19 mouse cellular contexts compared by ENCODE assay signal in genomic region chr8:84176560-84176959, GRCm38 (mm10). TPM values are rescaled to one million over a fixed set of nuclear protein-coding genes. Genes with fewer than 3 reads are reported as not detected.
A peak's percentile ranks its signal among the peaks of the same experiment; 100 is the strongest.
DNase-seq lines count a peak whose midpoint lies in the region; ATAC-seq lines count a peak whose summit lies in the region.
"Had no signal": no experiment of that assay in that cellular context is flagged by ENCODE, and none has a peak within 500 bp of the region (broad histone marks: within the 10 kb centered on the region; RNA-seq: fewer than 3 reads in every experiment).

No protein-coding gene starts in this region.

- no peak for ATAC-seq in heart, embryonic 13.5 days (ENCODE audit: extremely low read depth, insufficient number of reproducible peaks, low FRiP score, low TSS enrichment)
- ATAC-seq in common myeloid progenitor, adult 5-6 weeks (replicated peaks; ENCODE audit: low read depth, poor library complexity, severe bottlenecking) = peak; percentile 55; the same call in 1 of the 2 replicates
- ATAC-seq: forebrain, embryonic 13.5 days; liver, postnatal 0 days had no signal

- H3K4me3 ChIP-seq in heart, embryonic 13.5 days = no peak overlapping the region
- H3K4me3 ChIP-seq: forebrain, embryonic 13.5 days; hindbrain, embryonic 10.5 days; layer of hippocampus, adult 2 months; left cerebral cortex, adult 2 months had no signal

- no peaks in the 10 kb centered on the region for H3K27me3 ChIP-seq in heart, embryonic 13.5 days (replicated peaks)
- H3K27me3 ChIP-seq: forebrain, embryonic 13.5 days had no signal

- H3K27ac ChIP-seq in heart, embryonic 13.5 days (replicated peaks) = no peak overlapping the region
- H3K27ac ChIP-seq: forebrain, embryonic 13.5 days; hindbrain, embryonic 10.5 days; layer of hippocampus, adult 2 months; left cerebral cortex, adult 2 months had no signal

- no peaks in the 10 kb centered on the region for H3K9me3 ChIP-seq in heart, embryonic 13.5 days
- H3K9me3 ChIP-seq: forebrain, embryonic 13.5 days; hindbrain, embryonic 10.5 days had no signal

- intact Hi-C loops in heart, postnatal 25 days (cut with DNase I) = no loop called here

- peaks cover 36% of the 10 kb centered on the region for H3K36me3 ChIP-seq in heart, embryonic 13.5 days

- no peak for DNase-seq in heart, postnatal 25 days (ENCODE audit: low spot score)
- DNase-seq in kidney, postnatal 4 days = peak; percentile 33 to 53
- no peak for DNase-seq in kidney, postnatal 25 days
- DNase-seq in naive thymus-derived CD4-positive, alpha-beta T cell, adult 2 months (ENCODE audit: low read depth) = peak; percentile 22
- DNase-seq in layer of hippocampus, postnatal 36 days = no peak
- DNase-seq: adrenal gland, postnatal 10 days; B cell, adult 2 months; cerebellum, adult 18-20 months; liver, postnatal 0 days; lung, postnatal 4 days; midbrain, embryonic 14.5 days; right cerebral cortex, postnatal 14 days had no signal

- H3K4me2 ChIP-seq in heart, embryonic 13.5 days = peak overlapping the region; percentile 12; the same call in 1 of the 2 replicates
- H3K4me2 ChIP-seq: forebrain, embryonic 13.5 days had no signal

- H3K4me1 ChIP-seq in heart, embryonic 13.5 days = peaks cover 42% of the 10 kb centered on the region

- WGBS in heart, embryonic 13.5 days = 21% methylated on average over 3 of the region's 3 CpGs

- H3K9ac ChIP-seq in heart, embryonic 13.5 days = peak overlapping the region; percentile 29; the same call in 1 of the 2 replicates
- H3K9ac ChIP-seq: forebrain, embryonic 13.5 days; liver, postnatal 0 days had no signal

RNA-seq across cellular contexts. Expression of gene Nanos3, which starts 8.5 kb away (rescaled TPM):
- 1.9 and 2.8 TPM in 2 replicates for polyA plus RNA-seq in heart, embryonic 13.5 days (2015; fragmentation: Nextera tagmentation; extraction: Ambion mirVana)
- 1 to 10 TPM in 1 of 2 experiments, under 1 TPM in 1; 0.73 to 1.4 TPM for total RNA-seq in heart, postnatal 25 days (2021)
- not detected in 2 replicates for total RNA-seq in common myeloid progenitor, adult 5-6 weeks (2017)
- 1 to 10 TPM; 2.2 to 4.9 TPM for total RNA-seq in layer of hippocampus, postnatal 36 days (2021)

RNA-seq across cellular contexts. Expression of gene 4930432K21Rik, which starts 28.7 kb away (rescaled TPM):
- 0.82 and 0.88 TPM in 2 replicates for polyA plus RNA-seq in heart, embryonic 13.5 days (2015; fragmentation: Nextera tagmentation; extraction: Ambion mirVana)
- under 1 TPM; 0.10 to 0.28 TPM for total RNA-seq in heart, postnatal 25 days (2021)
- 1.3 and 1.7 TPM in 2 replicates for total RNA-seq in common myeloid progenitor, adult 5-6 weeks (2017)
- total RNA-seq in layer of hippocampus, postnatal 36 days (2021) = 1 to 10 TPM; 1.7 to 1.8 TPM

RNA-seq across cellular contexts. Expression of gene Cc2d1a, which starts 28.8 kb away (rescaled TPM):
- 14.5 and 15.3 TPM in 2 replicates for polyA plus RNA-seq in heart, embryonic 13.5 days (2015; fragmentation: Nextera tagmentation; extraction: Ambion mirVana)
- total RNA-seq in heart, postnatal 25 days (2021) = 10 to 100 TPM; 10.3 to 11.8 TPM
- total RNA-seq in common myeloid progenitor, adult 5-6 weeks (2017) = 3.9 and 6.2 TPM in 2 replicates
- total RNA-seq in layer of hippocampus, postnatal 36 days (2021) = 10 to 100 TPM; 58.3 to 64.6 TPM

RNA-seq across cellular contexts. Expression of gene Podnl1, which starts 50.8 kb away (rescaled TPM):
- 0.06 and 0.12 TPM in 2 replicates for polyA plus RNA-seq in heart, embryonic 13.5 days (2015; fragmentation: Nextera tagmentation; extraction: Ambion mirVana)
- total RNA-seq in heart, postnatal 25 days (2021) = not detected
- total RNA-seq in common myeloid progenitor, adult 5-6 weeks (2017) = not detected in 2 replicates
- not detected for total RNA-seq in layer of hippocampus, postnatal 36 days (2021)
- total RNA-seq: layer of hippocampus, adult 2 months; left cerebral cortex, adult 2 months had no signal
- polyA plus RNA-seq: cortical plate, adult 2 months; liver, postnatal 0 days had no signal

Comparison
In these comparisons a context has a peak if more than half of its experiments do, and no peak if none do; other contexts are left out.
1. DNase-seq: peak in kidney, postnatal 4 days (2 of 2) and naive thymus-derived CD4-positive, alpha-beta T cell, adult 2 months (single experiment); none in heart, postnatal 25 days (single experiment), kidney, postnatal 25 days (0 of 2) and layer of hippocampus, postnatal 36 days (0 of 2).